Comparison of ENCODE assay signal across 32 mouse cellular contexts in genomic region chr2:37684864-37685263, GRCm38 (mm10). TPM values are rescaled to one million over a fixed set of nuclear protein-coding genes. Genes with fewer than 3 reads are reported as not detected.
DNase-seq lines count a peak whose midpoint lies in the region; TF ChIP-seq lines count a peak whose summit lies in the region.
"Had no signal": no experiment of that assay in that cellular context is flagged by ENCODE, and none has a peak within 500 bp of the region (broad histone marks: within the 10 kb centered on the region; RNA-seq: fewer than 3 reads in every experiment).

No protein-coding gene starts in this region.

- no peak overlapping the region for H3K4me3 ChIP-seq in gastrocnemius, adult 2 months
- no peak overlapping the region for H3K4me3 ChIP-seq in layer of hippocampus, adult 2 months
- no peak overlapping the region for H3K4me3 ChIP-seq in CH12.LX (replicated peaks in 1 of 3; ENCODE audit: low read depth in 2 of 3, low read length in 2 of 3, poor library complexity in 1 of 3)
- H3K4me3 ChIP-seq in embryonic facial prominence, embryonic 10.5 days, result no peak overlapping the region
- H3K4me3 ChIP-seq: erythroblast, embryonic 14.5 days; hindbrain, embryonic 13.5 days; limb, embryonic 13.5 days had no signal

- H3K4me2 ChIP-seq in CH12.LX (ENCODE audit: insufficient read depth, low read depth, poor library complexity, severe bottlenecking), result no peak overlapping the region
- H3K4me2 ChIP-seq: heart, embryonic 11.5 days; hindbrain, embryonic 13.5 days; limb, embryonic 13.5 days; liver, embryonic 11.5 days had no signal

- peaks cover 2% of the 10 kb centered on the region for H3K9me3 ChIP-seq in CH12.LX (replicated peaks; ENCODE audit: low read length)
- H3K9me3 ChIP-seq in embryonic facial prominence, embryonic 10.5 days, result no peaks in the 10 kb centered on the region
- H3K9me3 ChIP-seq: hindbrain, embryonic 13.5 days had no signal

- no peaks in the 10 kb centered on the region for H3K27me3 ChIP-seq in CH12.LX (replicated peaks)
- no peaks in the 10 kb centered on the region for H3K27me3 ChIP-seq in embryonic facial prominence, embryonic 10.5 days (replicated peaks; ENCODE audit: low read depth, poor library complexity, severe bottlenecking)
- H3K27me3 ChIP-seq: hindbrain, embryonic 13.5 days; limb, embryonic 13.5 days had no signal

- TF ChIP-seq RAD21 in CH12.LX (IDR thresholded peaks at IDR 0.05; ENCODE audit: low read depth, low read length), result peak; percentile 31

- TF ChIP-seq POLR2A in CH12.LX (IDR thresholded peaks at IDR 0.05; ENCODE audit: low read depth, low read length), result no peak

- no peak for TF ChIP-seq EP300 in CH12.LX (IDR thresholded peaks at IDR 0.05; ENCODE audit: low read length)

- DNase-seq in gastrocnemius, adult 2 months, result no peak
- no peak for DNase-seq in gastrocnemius, postnatal 10 days
- no peak for DNase-seq in layer of hippocampus, adult 2 months (ENCODE audit: low spot score in 2 of 2)
- DNase-seq in layer of hippocampus, postnatal 14 days (ENCODE audit: low spot score in 2 of 2), result no peak
- DNase-seq in CH12.LX (ENCODE audit: extremely low read depth) (no peak), ZHBTc4 (ENCODE audit: low read depth, low spot score) (peak; percentile 18)
- DNase-seq in embryonic facial prominence, embryonic 10.5 days (ENCODE audit: low spot score), result no peak
- DNase-seq in cerebellum, postnatal 4 days (ENCODE audit: low spot score in 2 of 2), result no peak
- DNase-seq: adrenal gland, postnatal 14 days; cerebellum, adult 11 months; cerebellum, adult 9-10 months; cerebellum, postnatal 36 days; embryo, embryonic 11 days; gastrocnemius, postnatal 25 days; heart, adult 11 months; heart, postnatal 4 days; kidney, adult 11 months; kidney, postnatal 10 days; layer of hippocampus, adult 9-11 months; lung, postnatal 10 days; midbrain, embryonic 14.5 days; retina, postnatal 1 day; right cerebral cortex, postnatal 25 days; spleen, adult 18-20 months; thymus, adult 18-20 months; thymus, postnatal 25 days had no signal

- no peak overlapping the region for H3K9ac ChIP-seq in CH12.LX (ENCODE audit: insufficient read depth, low read depth)
- H3K9ac ChIP-seq: hindbrain, embryonic 13.5 days; limb, embryonic 13.5 days had no signal

- dilution Hi-C loops in CH12.LX (cut with MboI; ENCODE audit: extremely low pct_ligation_motif_present, extremely low pct_unique_long_range_greater_than_20kb, low sequenced_read_pairs), result no loop called here

- intact Hi-C loops in gastrocnemius, adult 2 months (cut with DNase I), result no loop called here

- WGBS in embryonic facial prominence, embryonic 10.5 days, result 94% methylated on average over 1 of the region's 1 CpGs

- peaks cover 0 to 2% of the 10 kb centered on the region in 2 experiments; a peak in 1 of 4 replicates for H3K4me1 ChIP-seq in CH12.LX (ENCODE audit: control insufficient read depth in 1 of 2, insufficient read depth in 2 of 2)
- no peaks in the 10 kb centered on the region for H3K4me1 ChIP-seq in embryonic facial prominence, embryonic 10.5 days

- H3K79me2 ChIP-seq in CH12.LX (replicated peaks; ENCODE audit: control insufficient read depth, extremely low read depth, insufficient read depth, poor library complexity, severe bottlenecking), result peaks cover 14% of the 10 kb centered on the region

- H3K36me3 ChIP-seq in CH12.LX (replicated peaks in 1 of 2; ENCODE audit: control insufficient read depth in 1 of 2, insufficient read depth in 1 of 2, low read length in 1 of 2), result peaks cover 0 to 3% of the 10 kb centered on the region in 2 experiments
- H3K36me3 ChIP-seq in embryonic facial prominence, embryonic 10.5 days (replicated peaks), result peaks cover 7% of the 10 kb centered on the region
- H3K36me3 ChIP-seq: hindbrain, embryonic 13.5 days; limb, embryonic 13.5 days had no signal

- no peak overlapping the region for H3K27ac ChIP-seq in gastrocnemius, adult 2 months
- H3K27ac ChIP-seq in layer of hippocampus, adult 2 months, result no peak overlapping the region
- no peak overlapping the region for H3K27ac ChIP-seq in CH12.LX (ENCODE audit: insufficient read depth, low read depth)
- no peak overlapping the region for H3K27ac ChIP-seq in embryonic facial prominence, embryonic 10.5 days (replicated peaks)
- H3K27ac ChIP-seq: hindbrain, embryonic 13.5 days; limb, embryonic 13.5 days; stomach, postnatal 0 days had no signal

- in situ Hi-C loops in CH12.LX (cut with MboI; ENCODE audit: low pct_ligation_motif_present, low pct_unique_long_range_greater_than_20kb, low sequenced_read_pairs), result no loop called here

- peak; percentile 30; the same call in 1 of the 2 replicates for TF ChIP-seq CTCF in gastrocnemius, adult 2 months (IDR thresholded peaks at IDR 0.05)
- peak; percentile 47 for TF ChIP-seq CTCF in layer of hippocampus, adult 2 months (conservative IDR thresholded peaks at IDR 0.05)
- peak in 1 of 2 experiments; percentile 50; a peak in 3 of 4 replicates for TF ChIP-seq CTCF in CH12.LX (conservative IDR thresholded peaks at IDR 0.05 in 1 of 2, IDR thresholded peaks at IDR 0.05 in 1 of 2; ENCODE audit: low read depth in 2 of 2, low read length in 2 of 2)

TF ChIP-seq in CH12.LX, 34 proteins besides CTCF, POLR2A, EP300 and RAD21:
- TF ChIP-seq POLR2AphosphoS2 (IDR thresholded peaks at IDR 0.05; ENCODE audit: low read depth, low read length) (no peak), KAT2A (IDR thresholded peaks at IDR 0.05; ENCODE audit: insufficient replicate concordance, low read length) (no peak), MAX (IDR thresholded peaks at IDR 0.05; ENCODE audit: low read length) (no peak), SMC3 (IDR thresholded peaks at IDR 0.05; ENCODE audit: low read depth, low read length) (peak; percentile 45), TBP (conservative IDR thresholded peaks at IDR 0.05; ENCODE audit: low read depth, low read length) (no peak), CHD1 (IDR thresholded peaks at IDR 0.05; ENCODE audit: low read depth, low read length) (no peak), CHD2 (IDR thresholded peaks at IDR 0.05; ENCODE audit: low read length) (no peak), MYC (IDR thresholded peaks at IDR 0.05; ENCODE audit: low read depth, low read length) (0 out of 2 replicates have a peak, but pooled peaks have one; percentile 27), UBTF (IDR thresholded peaks at IDR 0.05; ENCODE audit: low read depth, low read length) (no peak), ZKSCAN1 (IDR thresholded peaks at IDR 0.05; ENCODE audit: borderline replicate concordance, low read depth, low read length) (no peak), IRF4 (IDR thresholded peaks at IDR 0.05; ENCODE audit: low read depth, low read length) (no peak), E2F4 (IDR thresholded peaks at IDR 0.05; ENCODE audit: insufficient replicate concordance, low read depth, low read length) (no peak)

RNA-seq across cellular contexts. Expression of gene Strbp, which starts 18.8 kb away (rescaled TPM):
- total RNA-seq in gastrocnemius, adult 2 months (2021), result 10 to 100 TPM; 20.1 to 22.4 TPM
- 10 to 100 TPM; 28.3 to 29.7 TPM for total RNA-seq in gastrocnemius, postnatal 10 days (2021)
- total RNA-seq in layer of hippocampus, adult 2 months (2021), result 100 to 1,000 TPM; 174 to 175 TPM
- 100 to 1,000 TPM; 147 to 161 TPM for total RNA-seq in layer of hippocampus, postnatal 14 days (2021)
- total RNA-seq in CH12.LX (2012; rRNA removed) (38.4 and 40.1 TPM in 2 replicates), CH12.LX (2014; rRNA removed) (48.5 and 57.9 TPM in 2 replicates)
- 61.8 and 67.9 TPM in 2 replicates for polyA plus RNA-seq in CH12.LX (2012; ENCODE audit: insufficient read length, low read depth)
- polyA plus RNA-seq in embryonic facial prominence, embryonic 10.5 days (2016; fragmentation: Nextera tagmentation; extraction: Ambion mirVana), result 49.2 and 50.4 TPM in 2 replicates
